Mouse (Mus musculus) forebrain, embryonic 16.5 days (tissue): ENCODE results near the gene Xkr7. TPM values are rescaled to one million over a fixed set of nuclear protein-coding genes. Genes with fewer than 3 reads are reported as not detected.

Source experiments
- ATAC-seq: fragments of 200-750 bp; cut with Nextera tagmentation; 2 replicates; pipeline ENCODE4 v1.8.0; 2017; ENCODE audit warnings: mild to moderate bottlenecking, moderate library complexity
- H3K27ac ChIP-seq: fragments of 300-500 bp; sonication (generic); 2 replicates; pipeline ENCODE4 v1.5.1; 2014; ENCODE audit warnings: low read length, control low read depth
- H3K27me3 ChIP-seq: fragments of 300-500 bp; sonication (generic); replicated peaks from 2 replicates; pipeline ENCODE4 v1.6.1; 2014; ENCODE audit warnings: low read length; ENCODE audit not compliant: control insufficient read depth, insufficient read depth
- H3K36me3 ChIP-seq: fragments of 300-500 bp; sonication (generic); 2 replicates; pipeline ENCODE4 v1.6.1; 2014; ENCODE audit not compliant: control insufficient read depth, insufficient read depth
- H3K4me1 ChIP-seq: fragments of 300-500 bp; sonication (generic); replicated peaks from 2 replicates; pipeline ENCODE4 v1.6.1; 2014; ENCODE audit warnings: low read length; ENCODE audit not compliant: control insufficient read depth, insufficient read depth
- H3K4me2 ChIP-seq: fragments of 300-500 bp; sonication (generic); 2 replicates; pipeline ENCODE4 v1.6.1; 2014; ENCODE audit warnings: mild to moderate bottlenecking, low read length, control low read depth
- H3K4me3 ChIP-seq: fragments of 300-500 bp; sonication (generic); replicated peaks from 2 replicates; pipeline ENCODE4 v1.5.1; 2014; ENCODE audit warnings: mild to moderate bottlenecking, low read length, control low read depth
- H3K9ac ChIP-seq: fragments of 300-500 bp; sonication (generic); replicated peaks from 2 replicates; pipeline ENCODE4 v1.6.1; 2014; ENCODE audit warnings: low read depth, low read length, control low read depth
- H3K9me3 ChIP-seq: fragments of 300-500 bp; sonication (generic); 2 replicates; pipeline ENCODE4 v1.6.1; 2016; ENCODE audit warnings: low read length; ENCODE audit not compliant: control insufficient read depth
- WGBS: fragments of 180-500 bp; shearing (Covaris S2); extraction: QIAGEN DNeasy Blood & Tissue Kit; methylation state at CpG from one replicate; pipeline ENCODE4 v1.1.7; 2014; 5-methylcytosine and 5-hydroxymethylcytosine counted together
- polyA plus RNA-seq: library from polyadenylated mRNA; unstranded; fragments of >200 nt; fragmentation: Nextera tagmentation; extraction: Ambion mirVana; gene quantifications from 2 replicates; pipeline ENCODE4 v1.2.1, GENCODE M21; 2015

The Xkr7 gene
- polyA plus RNA-seq, 1 experiment from 2014 or later = 2.0 TPM

DNA sequence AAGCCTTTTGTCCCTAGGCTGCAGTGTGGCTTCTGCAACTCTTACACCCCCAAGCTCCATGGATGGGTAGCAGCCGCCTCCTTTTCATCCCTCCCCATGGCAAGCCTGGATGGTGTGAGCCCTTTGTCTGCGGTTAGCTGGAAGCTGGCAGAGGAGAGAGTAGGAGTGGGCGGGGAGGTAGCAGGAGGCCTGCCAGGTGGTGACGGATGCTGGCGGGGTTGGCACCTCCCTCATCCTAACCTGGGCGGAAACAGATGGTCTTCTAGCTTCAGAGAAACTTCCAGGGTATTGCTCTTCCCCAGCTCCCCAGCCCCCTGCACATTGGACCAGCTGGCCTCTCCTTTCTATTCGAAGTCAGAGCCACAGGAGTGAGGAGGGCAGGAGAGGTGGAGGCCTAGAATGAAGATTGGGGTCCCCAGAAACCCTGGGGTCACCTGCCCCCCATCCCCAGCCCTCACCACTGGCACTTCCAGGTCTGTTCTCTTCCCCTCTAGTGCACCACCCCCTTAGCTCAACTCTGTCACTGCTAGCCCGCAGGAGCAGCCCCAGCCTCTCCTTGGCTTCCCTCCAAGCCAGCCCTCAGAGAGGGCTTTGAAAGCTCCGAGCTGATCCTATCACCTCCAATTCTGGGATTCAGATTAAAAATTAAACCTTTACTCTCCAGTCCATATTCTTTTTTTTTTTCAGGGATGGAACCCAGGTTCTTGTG is 17.8 kb downstream of the Xkr7 start:
- peaks cover 44% of the 10 kb centered on the region for H3K4me1 ChIP-seq
- 20% methylated on average over 9 of the region's 9 CpGs for WGBS

GRCm38 (mm10) chr2:153049997-153050358 is 18.3 kb downstream of the Xkr7 start:
- H3K4me3 ChIP-seq = no peak overlapping the region
- H3K27ac ChIP-seq = peak overlapping the region; percentile 88
- no peaks in the 10 kb centered on the region; the same call in 1 of the 2 replicates for H3K36me3 ChIP-seq
- H3K9me3 ChIP-seq = no peaks in the 10 kb centered on the region
- peaks cover 2% of the 10 kb centered on the region; the same call in 1 of the 2 replicates for H3K27me3 ChIP-seq
- H3K4me2 ChIP-seq = no peak overlapping the region
- H3K9ac ChIP-seq = no peak overlapping the region
- no peak for ATAC-seq
- WGBS = 60% methylated on average over 4 of the region's 4 CpGs
- peaks cover 44% of the 10 kb centered on the region for H3K4me1 ChIP-seq

More for the DNA sequence above, 17.8 kb downstream of the Xkr7 start:
- Histone ChIP-seq H3K9ac (peak overlapping the region; percentile 23; the same call in 1 of the 2 replicates), H3K27ac (peak overlapping the region; percentile 88), H3K9me3 (no peaks in the 10 kb centered on the region), H3K36me3 (no peaks in the 10 kb centered on the region), H3K27me3 (peaks cover 2% of the 10 kb centered on the region; the same call in 1 of the 2 replicates), H3K4me3 (no peak overlapping the region), H3K4me2 (no peak overlapping the region)
- peak; percentile 67 for ATAC-seq

- Histone ChIP-seq H3K4me3 (no peak overlapping the region), H3K9ac (no peak overlapping the region), H3K27ac (no peak overlapping the region), H3K36me3 (no peaks in the 10 kb centered on the region; the same call in 1 of the 2 replicates), H3K4me2 (no peak overlapping the region), H3K4me1 (peaks cover 36% of the 10 kb centered on the region), H3K9me3 (no peaks in the 10 kb centered on the region), H3K27me3 (peaks cover 2% of the 10 kb centered on the region; the same call in 1 of the 2 replicates)
- 81% methylated on average over 6 of the region's 6 CpGs for WGBS
- no peak for ATAC-seq
These were observed 19.4 kb downstream of the Xkr7 start for GRCm38 (mm10) chr2:153051095-153051494.

- Histone ChIP-seq H3K4me3 (no peak overlapping the region), H3K4me1 (peaks cover 31% of the 10 kb centered on the region), H3K27ac (no peak overlapping the region), H3K36me3 (no peaks in the 10 kb centered on the region; the same call in 1 of the 2 replicates), H3K4me2 (no peak overlapping the region), H3K27me3 (peaks cover 2% of the 10 kb centered on the region; the same call in 1 of the 2 replicates), H3K9ac (no peak overlapping the region), H3K9me3 (no peaks in the 10 kb centered on the region)
- no peak for ATAC-seq
- 82% methylated on average over 9 of the region's 9 CpGs for WGBS
These were observed 19.9 kb downstream of the Xkr7 start for GRCm38 (mm10) chr2:153051537-153051936.

GRCm38 (mm10) chr2:153052700-153053351 is 21.2 kb downstream of the Xkr7 start:
- Histone ChIP-seq H3K4me2 (no peak overlapping the region), H3K4me1 (peaks cover 25% of the 10 kb centered on the region), H3K36me3 (no peaks in the 10 kb centered on the region; the same call in 1 of the 2 replicates), H3K4me3 (no peak overlapping the region), H3K27ac (no peak overlapping the region), H3K9ac (no peak overlapping the region; the same call in 1 of the 2 replicates), H3K9me3 (no peaks in the 10 kb centered on the region), H3K27me3 (peaks cover 2% of the 10 kb centered on the region; the same call in 1 of the 2 replicates)
- no peak for ATAC-seq
- 10% methylated on average over 30 of the region's 30 CpGs for WGBS

GRCm38 (mm10) chr2:153053896-153054295 is 22.2 kb downstream of the Xkr7 start:
- Histone ChIP-seq H3K9me3 (no peaks in the 10 kb centered on the region), H3K36me3 (no peaks in the 10 kb centered on the region; the same call in 1 of the 2 replicates), H3K4me3 (no peak overlapping the region), H3K9ac (no peak overlapping the region), H3K27me3 (peaks cover 2% of the 10 kb centered on the region; the same call in 1 of the 2 replicates), H3K27ac (no peak overlapping the region), H3K4me1 (peaks cover 16% of the 10 kb centered on the region), H3K4me2 (no peak overlapping the region)
- WGBS = 89% methylated on average over 8 of the region's 8 CpGs
- ATAC-seq = no peak

DNA sequence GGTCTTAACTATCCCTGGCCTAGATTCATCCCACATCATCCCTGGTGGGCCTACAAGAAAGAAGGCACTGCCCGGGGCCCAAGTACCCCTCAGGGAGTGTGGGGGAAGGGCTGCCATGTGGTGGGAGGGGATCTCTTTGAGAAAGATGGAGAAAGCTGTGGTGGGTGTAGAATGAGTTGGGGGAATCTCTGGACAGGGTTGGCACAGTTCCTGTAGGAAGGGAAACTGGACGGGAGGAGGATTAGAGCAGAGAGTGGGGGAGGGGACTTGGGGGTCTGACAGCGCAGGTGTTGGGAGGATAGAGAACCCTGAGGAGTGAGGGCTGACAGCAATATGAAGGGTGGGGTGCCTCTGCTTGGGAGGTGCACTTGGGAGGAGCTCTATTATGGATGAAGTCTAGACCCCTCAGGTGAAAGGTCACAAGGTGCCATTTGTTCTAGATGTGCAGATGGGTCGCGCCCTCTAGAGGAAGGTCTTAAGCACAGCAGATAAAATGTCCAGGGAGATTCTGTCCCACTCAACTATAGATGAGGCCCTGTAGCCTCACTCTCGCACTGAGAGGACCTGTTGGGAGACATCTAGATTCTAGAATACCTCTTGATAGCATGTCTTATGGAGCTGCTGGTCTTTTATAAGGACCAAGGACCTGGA is 23.7 kb downstream of the Xkr7 start:
- peaks cover 4% of the 10 kb centered on the region; the same call in 1 of the 2 replicates for H3K4me1 ChIP-seq
- no peak overlapping the region for H3K4me3 ChIP-seq
- H3K9ac ChIP-seq = no peak overlapping the region
- H3K27me3 ChIP-seq = peaks cover 2% of the 10 kb centered on the region; the same call in 1 of the 2 replicates
- H3K9me3 ChIP-seq = no peaks in the 10 kb centered on the region
- no peaks in the 10 kb centered on the region; the same call in 1 of the 2 replicates for H3K36me3 ChIP-seq
- 56% methylated on average over 6 of the region's 6 CpGs for WGBS
- H3K27ac ChIP-seq = no peak overlapping the region
- no peak overlapping the region for H3K4me2 ChIP-seq
- ATAC-seq = no peak

GRCm38 (mm10) chr2:153058365-153058764 is 26.7 kb downstream of the Xkr7 start:
- Histone ChIP-seq H3K36me3 (no peaks in the 10 kb centered on the region; the same call in 1 of the 2 replicates), H3K4me1 (0 out of 2 replicates have a peak, but pooled peaks cover 1% of the 10 kb centered on the region), H3K27ac (no peak overlapping the region), H3K9me3 (no peaks in the 10 kb centered on the region), H3K4me3 (no peak overlapping the region), H3K27me3 (no peaks in the 10 kb centered on the region), H3K9ac (no peak overlapping the region), H3K4me2 (no peak overlapping the region)
- no peak for ATAC-seq
- 66% methylated on average over 4 of the region's 4 CpGs for WGBS

GRCm38 (mm10) chr2:153060216-153060615 is 28.6 kb downstream of the Xkr7 start:
- 90% methylated on average over 7 of the region's 7 CpGs for WGBS
- H3K27ac ChIP-seq = no peak overlapping the region
- H3K4me1 ChIP-seq = peaks cover 6% of the 10 kb centered on the region; the same call in 1 of the 2 replicates
- H3K4me2 ChIP-seq = no peak overlapping the region
- no peak overlapping the region for H3K4me3 ChIP-seq
- H3K36me3 ChIP-seq = no peaks in the 10 kb centered on the region
- H3K27me3 ChIP-seq = no peaks in the 10 kb centered on the region
- ATAC-seq = no peak
- no peak overlapping the region for H3K9ac ChIP-seq
- H3K9me3 ChIP-seq = no peaks in the 10 kb centered on the region
